Mouse (Mus musculus) lung, adult 2 months (tissue): Measurements from ENCODE around the gene Fastkd5. TPM values are rescaled to one million over a fixed set of nuclear protein-coding genes. Genes with fewer than 3 reads are reported as not detected.
"Not testable (repeated sequence)": the region's sequence is repeated elsewhere in the genome, so short reads cannot be mapped to it uniquely, and the experiment has no call there.

Experiments
- DNase-seq: peaks from one replicate; pipeline ENCODE4 v3.0.0; 2022
- H3K4me1 ChIP-seq: fragments of 200-500 bp; 2 replicates; pipeline ENCODE4 v1.6.1; 2011; ENCODE audit warnings: low read length; ENCODE audit not compliant: control insufficient read depth, insufficient read depth
- H3K4me3 ChIP-seq: fragments of 200-500 bp; replicated peaks from 2 replicates; pipeline ENCODE3; 2011; ENCODE audit warnings: low read depth, mild to moderate bottlenecking, control low read depth, low read length; ENCODE audit errors: extremely low read depth
- CTCF ChIP-seq: fragments of 200-500 bp; IDR thresholded peaks from 2 replicates; pipeline ENCODE4 v1.5.1; 2011; ENCODE audit warnings: mild to moderate bottlenecking, low read length, control low read depth; ENCODE audit not compliant: insufficient read depth
- POLR2A ChIP-seq: fragments of 200-500 bp; IDR thresholded peaks from 2 replicates; pipeline ENCODE4 v1.6.1; 2011; ENCODE audit warnings: low read depth, mild to moderate bottlenecking, control low read depth, low read length, borderline replicate concordance; ENCODE audit errors: extremely low read depth
- WGBS: fragments of 180-500 bp; shearing (Covaris S2); methylation state at CpG from one replicate; pipeline ENCODE4 v1.1.7; 2018; 5-methylcytosine and 5-hydroxymethylcytosine counted together
- polyA plus RNA-seq: library from polyadenylated mRNA; depleted of rRNA; stranded (reverse); fragments of >200 nt; gene quantifications from 2 replicates; pipeline ENCODE4 v1.2.3, GENCODE M21; 2012

Fastkd5 gene
- polyA plus RNA-seq, 1 experiment: 2.1 TPM

GRCm38 (mm10) chr2:130581201-130581600 is 48.6 kb downstream of the Fastkd5 start:
- WGBS: 11% methylated on average over 16 of the region's 16 CpGs
- TF ChIP-seq CTCF: no peak
- no peak for TF ChIP-seq POLR2A

DNA sequence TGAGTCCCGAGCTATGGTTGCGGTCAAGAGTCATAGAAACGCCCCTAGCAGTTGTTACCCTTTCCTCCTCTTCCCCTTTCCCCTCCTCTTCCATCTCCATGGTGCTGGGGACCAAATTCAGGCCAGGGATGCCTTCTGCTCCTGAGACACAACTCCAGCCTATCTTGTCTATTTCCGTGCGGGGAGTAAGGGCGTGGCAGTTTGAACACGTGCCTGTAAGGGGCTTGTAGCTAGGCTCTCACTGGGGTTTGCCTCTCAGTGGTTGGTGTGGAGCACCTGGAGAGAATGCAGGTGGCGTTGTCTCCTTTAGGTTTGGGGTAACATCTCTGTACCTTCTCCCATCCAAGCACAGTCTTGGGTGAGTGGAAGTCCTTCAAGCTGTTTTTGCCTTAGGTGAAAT is 50.0 kb downstream of the Fastkd5 start:
- TF ChIP-seq CTCF (no peak), POLR2A (no peak)
- peaks cover 5% of the 10 kb centered on the region; the same call in 1 of the 2 replicates for H3K4me1 ChIP-seq
- H3K4me3 ChIP-seq: no peak overlapping the region
- no peak for DNase-seq
- WGBS: 10% methylated on average over 8 of the region's 8 CpGs

More at GRCm38 (mm10) chr2:130581201-130581600, 48.6 kb downstream of the Fastkd5 start:
- DNase-seq: no peak
- Histone ChIP-seq H3K4me3 (no peak overlapping the region), H3K4me1 (peaks cover 5% of the 10 kb centered on the region; the same call in 1 of the 2 replicates)

DNA sequence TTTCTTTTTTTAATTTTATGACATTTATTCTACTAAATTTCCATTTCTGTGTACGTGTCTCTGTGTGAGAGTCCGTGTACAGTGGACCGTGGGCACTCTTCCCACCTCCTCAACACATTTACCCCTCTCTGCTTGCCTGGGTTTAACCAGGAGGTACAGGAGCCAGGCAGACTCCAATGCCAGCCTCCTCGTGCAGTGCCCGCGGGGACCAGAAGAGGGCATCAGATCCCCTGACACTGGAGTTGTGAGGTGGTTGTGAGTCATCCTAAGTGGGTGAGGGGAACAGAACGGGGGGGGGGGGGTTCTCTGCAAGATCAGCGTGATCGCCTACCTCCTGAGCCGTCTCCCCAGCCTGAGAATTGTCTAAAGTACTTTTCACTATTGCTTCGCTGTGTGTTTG is 51.7 kb downstream of the Fastkd5 start:
- Histone ChIP-seq H3K4me1 (peaks cover 5% of the 10 kb centered on the region; the same call in 1 of the 2 replicates), H3K4me3 (no peak overlapping the region)
- TF ChIP-seq CTCF (peak; percentile 56), POLR2A (no peak)
- DNase-seq: peak; percentile 61
- WGBS: 12% methylated on average over 11 of the region's 11 CpGs

GRCm38 (mm10) chr2:130577632-130578031 is 52.2 kb downstream of the Fastkd5 start:
- Histone ChIP-seq H3K4me1 (peaks cover 5% of the 10 kb centered on the region; the same call in 1 of the 2 replicates), H3K4me3 (no peak overlapping the region)
- peak; percentile 50 for DNase-seq
- 7% methylated on average over 12 of the region's 12 CpGs for WGBS
- TF ChIP-seq POLR2A: no peak
- no peak for TF ChIP-seq CTCF

GRCm38 (mm10) chr2:130577021-130577420 is 52.8 kb downstream of the Fastkd5 start:
- Histone ChIP-seq H3K4me1 (peaks cover 5% of the 10 kb centered on the region; the same call in 1 of the 2 replicates), H3K4me3 (no peak overlapping the region)
- WGBS: 16% methylated on average over 9 of the region's 9 CpGs
- TF ChIP-seq CTCF: no peak
- TF ChIP-seq POLR2A: no peak
- no peak for DNase-seq

DNA sequence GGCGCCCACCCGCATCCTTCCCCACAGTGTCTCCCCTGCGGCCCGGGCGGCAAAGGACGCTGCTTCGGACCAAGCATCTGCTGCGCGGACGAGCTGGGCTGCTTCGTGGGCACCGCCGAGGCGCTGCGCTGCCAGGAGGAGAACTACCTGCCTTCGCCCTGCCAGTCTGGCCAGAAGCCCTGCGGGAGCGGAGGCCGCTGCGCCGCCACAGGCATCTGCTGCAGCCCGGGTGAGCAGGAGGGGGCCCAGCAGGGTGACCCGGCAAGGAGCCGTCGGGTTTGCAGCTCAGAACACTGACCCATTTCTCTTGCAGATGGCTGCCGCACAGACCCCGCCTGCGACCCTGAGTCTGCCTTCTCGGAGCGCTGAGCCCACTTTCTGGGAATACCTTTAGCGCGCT is 53.3 kb downstream of the Fastkd5 start:
- WGBS: 10% methylated on average over 32 of the region's 32 CpGs
- not testable (repeated sequence) for H3K4me1 ChIP-seq, H3K4me3 ChIP-seq
- DNase-seq: peak; percentile 10

GRCm38 (mm10) chr2:130575873-130576272 is 54.0 kb downstream of the Fastkd5 start, which contains the start of gene Oxt:
Oxt (plus strand) TSS chr2:130576173.
- Histone ChIP-seq H3K4me3 (no peak within 1 kb of the TSS), H3K4me1 (peaks cover 5% of the 10 kb centered on the region; the same call in 1 of the 2 replicates)
- TF ChIP-seq POLR2A (no peak), CTCF (no peak)
- WGBS: 68% methylated on average over 9 of the region's 9 CpGs
- DNase-seq: no peak

- no peak for TF ChIP-seq POLR2A
- no peak for TF ChIP-seq CTCF
- Histone ChIP-seq H3K4me1 (peaks cover 5% of the 10 kb centered on the region; the same call in 1 of the 2 replicates), H3K4me3 (no peak overlapping the region)
- 88% methylated on average over 5 of the region's 5 CpGs for WGBS
- DNase-seq: no peak
Measured at GRCm38 (mm10) chr2:130574960-130575359, 54.9 kb downstream of the Fastkd5 start.

DNA sequence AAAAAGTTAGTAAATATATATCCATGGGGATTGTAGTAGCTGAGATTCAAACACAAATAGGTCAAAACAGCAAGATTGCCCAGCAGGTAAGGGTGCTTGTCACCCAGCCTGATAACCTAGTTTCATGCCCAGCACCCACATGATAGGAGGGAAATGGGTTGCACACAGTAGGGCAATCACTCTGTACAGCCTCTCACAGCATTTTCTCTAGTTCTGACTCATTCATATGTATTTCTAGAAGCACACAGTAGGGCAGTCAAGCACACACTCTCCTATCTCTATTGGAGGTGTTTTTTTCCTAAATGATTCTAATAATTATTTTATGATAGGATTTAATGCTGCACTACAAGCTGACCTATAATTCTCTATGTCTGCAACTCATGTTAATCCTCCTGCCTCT is 59.9 kb downstream of the Fastkd5 start:
- DNase-seq: no peak
- H3K4me3 ChIP-seq: no peak overlapping the region
- no peaks in the 10 kb centered on the region for H3K4me1 ChIP-seq
- TF ChIP-seq POLR2A: no peak
- no peak for TF ChIP-seq CTCF

- DNase-seq: no peak
- no peak overlapping the region for H3K4me3 ChIP-seq
- TF ChIP-seq CTCF (no peak), POLR2A (no peak)
- H3K4me1 ChIP-seq: peaks cover 5% of the 10 kb centered on the region
- WGBS: 71% methylated on average over 4 of the region's 4 CpGs
Measured at GRCm38 (mm10) chr2:130568921-130569320, 60.9 kb downstream of the Fastkd5 start.
